Mouse (Mus musculus): Measurements from ENCODE around the gene Stk11ip.

The Stk11ip gene

GRCm38 (mm10) chr1:75570403-75570802 lies 49.1 kb downstream of the Stk11ip start:
- no peak for DNase-seq (ENCODE audit: low spot score)

- no peak for DNase-seq (ENCODE audit: low spot score)
Observed at GRCm38 (mm10) chr1:75572776-75573175, 51.4 kb downstream of the Stk11ip start.

- no peak for DNase-seq (ENCODE audit: low spot score)
Observed at GRCm38 (mm10) chr1:75573715-75574114, 52.4 kb downstream of the Stk11ip start.

DNA sequence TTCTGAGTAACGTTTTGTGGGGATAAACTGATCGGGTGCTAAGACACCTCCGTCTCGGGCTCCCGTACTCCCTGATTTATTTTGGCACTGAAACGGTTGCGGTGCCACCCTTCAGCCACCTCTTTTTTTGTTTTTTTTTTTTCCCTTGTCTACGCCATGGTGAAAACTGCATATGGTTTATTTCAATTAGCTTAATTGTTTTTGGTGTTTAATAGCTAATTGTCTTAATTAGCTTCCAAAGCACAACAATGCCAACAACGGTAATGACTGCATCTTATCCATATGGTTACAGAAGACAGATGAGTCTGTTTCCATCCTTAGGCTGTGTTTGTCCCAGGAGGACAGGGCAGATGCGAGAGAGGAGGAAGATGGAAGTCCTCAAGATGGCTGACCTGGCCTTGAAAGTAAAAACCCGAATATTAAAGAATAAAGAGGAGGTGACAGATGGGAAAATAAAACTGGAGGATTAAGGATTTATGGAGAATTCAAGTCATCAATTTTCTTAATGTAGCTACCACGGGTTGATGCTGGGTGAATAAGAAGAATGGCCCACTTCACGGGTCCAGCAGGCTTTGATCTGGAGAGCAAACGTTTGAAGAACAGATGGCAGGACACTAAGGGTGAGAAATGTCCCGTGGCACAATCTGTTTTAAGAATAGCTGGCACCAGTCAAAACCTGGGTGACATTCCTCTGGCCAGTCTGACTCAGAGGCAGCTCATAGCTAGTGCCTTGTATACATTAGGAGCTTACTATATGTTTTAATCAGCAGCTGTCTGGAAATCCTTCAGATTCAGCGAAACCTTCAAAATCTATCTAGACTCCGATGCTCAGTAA lies 53.4 kb downstream of the Stk11ip start:
- no peak for DNase-seq (ENCODE audit: low spot score)

GRCm38 (mm10) chr1:75581936-75582624 lies 60.8 kb downstream of the Stk11ip start:
- no peak for DNase-seq (ENCODE audit: low spot score)

DNA sequence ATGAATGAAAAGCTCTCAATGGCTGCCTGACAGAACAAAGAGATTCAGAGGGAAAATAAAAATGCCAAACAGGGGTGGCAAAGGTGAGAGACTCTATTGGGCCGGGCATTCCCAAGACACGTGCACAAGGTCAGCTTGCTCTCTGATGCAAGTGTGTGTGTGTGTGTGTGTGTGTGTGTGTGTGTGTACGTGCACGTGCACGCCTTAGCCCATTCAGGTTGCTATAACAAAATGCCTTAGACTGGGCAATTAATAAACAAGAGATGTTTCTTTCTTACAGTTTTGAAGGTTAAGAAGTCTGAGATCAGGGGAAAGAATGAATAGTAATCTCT lies 61.3 kb downstream of the Stk11ip start:
- no peak for DNase-seq (ENCODE audit: low spot score)

DNA sequence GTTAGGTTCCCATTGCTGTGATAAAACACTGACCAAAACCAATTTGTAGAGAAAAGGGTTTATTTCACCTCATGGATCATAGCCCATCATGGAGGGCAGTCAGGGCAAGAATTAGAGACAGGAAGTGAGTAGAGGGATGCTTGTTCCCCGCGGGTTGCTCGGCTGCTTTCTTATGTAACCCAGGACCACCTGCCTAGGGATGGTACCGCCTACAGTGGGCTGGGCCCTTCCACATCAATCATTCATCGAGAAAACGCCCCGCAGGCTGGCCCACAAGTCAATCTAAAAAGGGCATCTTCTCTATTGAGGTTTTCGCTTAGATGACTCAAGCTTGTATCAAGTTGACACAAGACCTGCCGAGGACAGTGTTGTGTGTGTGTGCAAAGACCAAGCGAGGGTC lies 61.7 kb downstream of the Stk11ip start:
- DNase-seq (ENCODE audit: low spot score) = no peak

DNA sequence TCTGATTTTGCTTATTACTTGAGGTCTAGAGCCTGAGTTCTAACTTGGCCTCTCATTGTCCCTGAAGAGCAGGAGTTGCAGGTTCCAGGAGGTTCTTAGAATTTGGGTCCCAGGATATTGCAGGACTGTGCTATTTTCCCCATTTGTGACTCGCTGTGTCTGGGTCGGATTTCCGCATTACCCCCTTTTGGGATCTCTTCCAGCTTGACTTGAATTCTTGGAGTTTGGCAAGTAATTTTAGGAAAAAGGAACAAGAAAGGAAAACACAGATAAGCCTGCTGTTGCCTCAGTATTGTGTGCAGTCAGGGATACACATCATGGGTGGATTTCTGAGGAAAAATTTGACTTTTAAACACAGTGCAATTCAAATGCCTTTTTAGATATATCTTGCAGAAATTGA lies 65.5 kb downstream of the Stk11ip start:
- no peak for DNase-seq (ENCODE audit: low spot score)
